9 mouse cellular contexts compared by ENCODE assay signal in genomic region chr10:43052462-43052861, GRCm38 (mm10).
DNase-seq lines count a peak whose midpoint lies in the region; ATAC-seq lines count a peak whose summit lies in the region.
"Had no signal": no experiment of that assay in that cellular context is flagged by ENCODE, and none has a peak within 500 bp of the region (broad histone marks: within the 10 kb centered on the region; RNA-seq: fewer than 3 reads in every experiment).

No protein-coding gene starts in this region.

- no peaks in the 10 kb centered on the region for H3K27me3 ChIP-seq in heart, embryonic 10.5 days (ENCODE audit: insufficient read depth, poor library complexity, severe bottlenecking)
- H3K27me3 ChIP-seq in kidney, embryonic 14.5 days (ENCODE audit: control insufficient read depth, insufficient read depth, low read length), result no peaks in the 10 kb centered on the region
- H3K27me3 ChIP-seq: lung, embryonic 15.5 days had no signal

- H3K4me3 ChIP-seq in heart, embryonic 10.5 days, result no peak overlapping the region
- H3K4me3 ChIP-seq in kidney, embryonic 14.5 days (ENCODE audit: low read length), result no peak overlapping the region
- H3K4me3 ChIP-seq: lung, embryonic 15.5 days had no signal

- no peaks in the 10 kb centered on the region for H3K9me3 ChIP-seq in heart, embryonic 10.5 days
- no peaks in the 10 kb centered on the region for H3K9me3 ChIP-seq in kidney, embryonic 14.5 days (ENCODE audit: control insufficient read depth, low read length)
- H3K9me3 ChIP-seq: lung, embryonic 15.5 days had no signal

- no peak for ATAC-seq in kidney, embryonic 14.5 days (ENCODE audit: low FRiP score, low TSS enrichment)

- H3K9ac ChIP-seq in kidney, embryonic 14.5 days (ENCODE audit: low read depth, low read length), result no peak overlapping the region
- H3K9ac ChIP-seq: lung, embryonic 15.5 days had no signal

- no peak overlapping the region for H3K4me2 ChIP-seq in kidney, embryonic 14.5 days (replicated peaks; ENCODE audit: low read depth, low read length)
- H3K4me2 ChIP-seq: lung, embryonic 15.5 days had no signal

- H3K27ac ChIP-seq in heart, embryonic 10.5 days, result no peak overlapping the region
- no peak overlapping the region for H3K27ac ChIP-seq in kidney, embryonic 14.5 days (ENCODE audit: low read depth, low read length)
- H3K27ac ChIP-seq: lung, embryonic 15.5 days had no signal

- intact Hi-C loops in heart, postnatal 14 days (cut with DNase I), result no loop called here

- DNase-seq in heart, postnatal 14 days, result peak; percentile 27 to 42
- DNase-seq in heart, embryonic 10.5 days (ENCODE audit: low spot score), result no peak
- peak; percentile 60 for DNase-seq in right cerebral cortex, postnatal 4 days
- DNase-seq in right cerebral cortex, postnatal 25 days, result no peak
- peak; percentile 37 for DNase-seq in cerebellum, adult 11-12 months
- peak; percentile 1 for DNase-seq in naive thymus-derived CD4-positive, alpha-beta T cell, adult 2 months (ENCODE audit: low read depth)
- no peak for DNase-seq in yolk sac, embryonic 10.5 days (ENCODE audit: low spot score)

- WGBS in heart, embryonic 10.5 days, result 45% methylated on average over 5 of the region's 5 CpGs
- 58% methylated on average over 5 of the region's 5 CpGs for WGBS in kidney, embryonic 14.5 days

- peaks cover 23% of the 10 kb centered on the region for H3K4me1 ChIP-seq in heart, embryonic 10.5 days
- H3K4me1 ChIP-seq in kidney, embryonic 14.5 days (ENCODE audit: control insufficient read depth, insufficient read depth, low read length), result no peaks in the 10 kb centered on the region
- H3K4me1 ChIP-seq: lung, embryonic 15.5 days had no signal

- no peaks in the 10 kb centered on the region for H3K36me3 ChIP-seq in heart, embryonic 10.5 days
- H3K36me3 ChIP-seq in kidney, embryonic 14.5 days (ENCODE audit: control insufficient read depth, insufficient read depth, low read length), result no peaks in the 10 kb centered on the region
- H3K36me3 ChIP-seq: lung, embryonic 15.5 days had no signal

Comparison
In these comparisons a context has a peak if more than half of its experiments do, and no peak if none do; other contexts are left out.
1. DNase-seq: peak in heart, postnatal 14 days (2 of 2), right cerebral cortex, postnatal 4 days (single experiment), cerebellum, adult 11-12 months (single experiment) and naive thymus-derived CD4-positive, alpha-beta T cell, adult 2 months (single experiment); none in heart, embryonic 10.5 days (single experiment), right cerebral cortex, postnatal 25 days (single experiment) and yolk sac, embryonic 10.5 days (single experiment).